Mouse (Mus musculus): ENCODE results near the gene Itprid1. TPM values are rescaled to one million over a fixed set of nuclear protein-coding genes. Genes with fewer than 3 reads are reported as not detected.

The Itprid1 gene
- total RNA-seq, 4 experiments from 2014 or later = 1.1 to 2.0 (median 1.3) TPM

Other genes with a start within 250 kb of the Itprid1 start
- 100 to 1,000 TPM; 142 to 179 (median 164) TPM for gene Neurod6, start 155.6 kb upstream of the Itprid1 start, total RNA-seq (2022)
- under 1 TPM; 0.43 to 0.83 (median 0.76) TPM for gene Ppp1r17, start 180.6 kb downstream of the Itprid1 start, total RNA-seq (2022)

Measured in layer of hippocampus, adult 8-10 months (tissue).